Mouse (Mus musculus) embryonic fibroblast, embryonic 13.5 days (primary cell): ENCODE data around the gene Dip2c.

Experiments used
- CTCF ChIP-seq: IDR thresholded peaks from 2 replicates; pipeline ENCODE4 v1.5.1; 2011; ENCODE audit warnings: mild to moderate bottlenecking, control low read depth, low read length, moderate library complexity, borderline replicate concordance; ENCODE audit not compliant: insufficient read depth
- POLR2A ChIP-seq: IDR thresholded peaks from 2 replicates; pipeline ENCODE4 v1.6.1; 2011; ENCODE audit warnings: low read depth, mild to moderate bottlenecking, control low read depth, low read length, moderate library complexity

- no peak for TF ChIP-seq CTCF
- TF ChIP-seq POLR2A: no peak
These were observed 43.4 kb downstream of the Dip2c start for GRCm38 (mm10) chr13:9319745-9320144.
